Mouse (Mus musculus) erythroblast, embryonic 14.5 days (primary cell): ENCODE results near the gene Ddah1.

ENCODE experiments used
- GATA1 ChIP-seq: IDR thresholded peaks from 2 replicates; pipeline ENCODE4 v1.6.1; 2012; ENCODE audit warnings: low read length, inconsistent platforms, mixed read lengths
- TAL1 ChIP-seq: IDR thresholded peaks from 3 replicates; pipeline ENCODE4 v1.6.1; 2012; ENCODE audit warnings: low read length, inconsistent platforms, mixed read lengths

- TF ChIP-seq GATA1, result no peak
- no peak for TF ChIP-seq TAL1
Observed at GRCm38 (mm10) chr3:145903530-145903929, 145.1 kb downstream of the Ddah1 start.
